Mouse (Mus musculus): ENCODE data around the gene Tiam1. TPM values are rescaled to one million over a fixed set of nuclear protein-coding genes. Genes with fewer than 3 reads are reported as not detected.

Gene Tiam1
- polyA plus RNA-seq, 1 experiment from 2014 or later, result 24.1 TPM

- Histone ChIP-seq H3K9ac (ENCODE audit: low read length) (no peak overlapping the region), H3K36me3 (ENCODE audit: control insufficient read depth, insufficient read depth, low read length) (no peaks in the 10 kb centered on the region), H3K27ac (ENCODE audit: low read length) (no peak overlapping the region), H3K4me2 (ENCODE audit: low read depth, low read length) (no peak overlapping the region), H3K4me3 (replicated peaks; ENCODE audit: low read length) (no peak overlapping the region), H3K27me3 (ENCODE audit: control insufficient read depth, insufficient read depth, low read length) (no peaks in the 10 kb centered on the region), H3K9me3 (replicated peaks; ENCODE audit: control insufficient read depth, low read length) (no peaks in the 10 kb centered on the region), H3K4me1 (ENCODE audit: control insufficient read depth, insufficient read depth, low read length) (no peaks in the 10 kb centered on the region)
- no peak for ATAC-seq (ENCODE audit: insufficient read depth, low FRiP score)
- WGBS, result 80% methylated on average over 9 of the region's 9 CpGs
These were observed 168.1 kb downstream of the Tiam1 start for GRCm38 (mm10) chr16:89975441-89975840.

GRCm38 (mm10) chr16:89973814-89974712 lies 169.5 kb downstream of the Tiam1 start:
- no peak overlapping the region for H3K4me3 ChIP-seq (replicated peaks; ENCODE audit: low read length)
- peak; percentile 65 for ATAC-seq (ENCODE audit: insufficient read depth, low FRiP score)
- no peak overlapping the region for H3K4me2 ChIP-seq (ENCODE audit: low read depth, low read length)
- no peaks in the 10 kb centered on the region for H3K9me3 ChIP-seq (replicated peaks; ENCODE audit: control insufficient read depth, low read length)
- WGBS, result 66% methylated on average over 16 of the region's 16 CpGs
- H3K27ac ChIP-seq (ENCODE audit: low read length), result peak overlapping the region; percentile 67
- no peaks in the 10 kb centered on the region for H3K4me1 ChIP-seq (ENCODE audit: control insufficient read depth, insufficient read depth, low read length)
- H3K9ac ChIP-seq (ENCODE audit: low read length), result no peak overlapping the region
- no peaks in the 10 kb centered on the region for H3K36me3 ChIP-seq (ENCODE audit: control insufficient read depth, insufficient read depth, low read length)
- H3K27me3 ChIP-seq (ENCODE audit: control insufficient read depth, insufficient read depth, low read length), result no peaks in the 10 kb centered on the region

GRCm38 (mm10) chr16:89972854-89973487 lies 170.6 kb downstream of the Tiam1 start:
- ATAC-seq (ENCODE audit: insufficient read depth, low FRiP score), result no peak; the same call in 1 of the 2 replicates
- no peaks in the 10 kb centered on the region for H3K36me3 ChIP-seq (ENCODE audit: control insufficient read depth, insufficient read depth, low read length)
- WGBS, result 79% methylated on average over 15 of the region's 15 CpGs
- no peaks in the 10 kb centered on the region for H3K27me3 ChIP-seq (ENCODE audit: control insufficient read depth, insufficient read depth, low read length)
- H3K27ac ChIP-seq (ENCODE audit: low read length), result peak overlapping the region; percentile 67
- no peaks in the 10 kb centered on the region for H3K4me1 ChIP-seq (ENCODE audit: control insufficient read depth, insufficient read depth, low read length)
- no peak overlapping the region for H3K4me2 ChIP-seq (ENCODE audit: low read depth, low read length)
- H3K9ac ChIP-seq (ENCODE audit: low read length), result no peak overlapping the region
- H3K9me3 ChIP-seq (replicated peaks; ENCODE audit: control insufficient read depth, low read length), result no peaks in the 10 kb centered on the region
- H3K4me3 ChIP-seq (replicated peaks; ENCODE audit: low read length), result no peak overlapping the region

GRCm38 (mm10) chr16:89972018-89972417 lies 171.6 kb downstream of the Tiam1 start:
- peak; percentile 72; the same call in 1 of the 2 replicates for ATAC-seq (ENCODE audit: insufficient read depth, low FRiP score)
- 56% methylated on average over 6 of the region's 6 CpGs for WGBS
- H3K9ac ChIP-seq (ENCODE audit: low read length), result no peak overlapping the region
- H3K27me3 ChIP-seq (ENCODE audit: control insufficient read depth, insufficient read depth, low read length), result no peaks in the 10 kb centered on the region
- no peaks in the 10 kb centered on the region for H3K9me3 ChIP-seq (replicated peaks; ENCODE audit: control insufficient read depth, low read length)
- no peaks in the 10 kb centered on the region for H3K36me3 ChIP-seq (ENCODE audit: control insufficient read depth, insufficient read depth, low read length)
- H3K4me1 ChIP-seq (ENCODE audit: control insufficient read depth, insufficient read depth, low read length), result no peaks in the 10 kb centered on the region
- no peak overlapping the region for H3K27ac ChIP-seq (ENCODE audit: low read length)
- H3K4me2 ChIP-seq (ENCODE audit: low read depth, low read length), result no peak overlapping the region
- H3K4me3 ChIP-seq (replicated peaks; ENCODE audit: low read length), result no peak overlapping the region

- Histone ChIP-seq H3K4me2 (ENCODE audit: low read depth, low read length) (no peak overlapping the region), H3K9me3 (replicated peaks; ENCODE audit: control insufficient read depth, low read length) (no peaks in the 10 kb centered on the region; the same call in 1 of the 2 replicates), H3K9ac (ENCODE audit: low read length) (no peak overlapping the region; the same call in 1 of the 2 replicates), H3K27ac (ENCODE audit: low read length) (no peak overlapping the region), H3K4me1 (ENCODE audit: control insufficient read depth, insufficient read depth, low read length) (no peaks in the 10 kb centered on the region), H3K36me3 (ENCODE audit: control insufficient read depth, insufficient read depth, low read length) (no peaks in the 10 kb centered on the region), H3K4me3 (replicated peaks; ENCODE audit: low read length) (no peak overlapping the region), H3K27me3 (ENCODE audit: control insufficient read depth, insufficient read depth, low read length) (no peaks in the 10 kb centered on the region)
- ATAC-seq (ENCODE audit: insufficient read depth, low FRiP score), result no peak
- WGBS, result 78% methylated on average over 6 of the region's 6 CpGs
These were observed 175.5 kb downstream of the Tiam1 start for GRCm38 (mm10) chr16:89968058-89968457.

GRCm38 (mm10) chr16:89962876-89963275 lies 180.7 kb downstream of the Tiam1 start:
- Histone ChIP-seq H3K4me1 (ENCODE audit: control insufficient read depth, insufficient read depth, low read length) (peaks cover 16% of the 10 kb centered on the region), H3K36me3 (ENCODE audit: control insufficient read depth, insufficient read depth, low read length) (no peaks in the 10 kb centered on the region), H3K4me2 (ENCODE audit: low read depth, low read length) (no peak overlapping the region), H3K9me3 (replicated peaks; ENCODE audit: control insufficient read depth, low read length) (no peaks in the 10 kb centered on the region; the same call in 1 of the 2 replicates), H3K9ac (ENCODE audit: low read length) (no peak overlapping the region), H3K4me3 (replicated peaks; ENCODE audit: low read length) (no peak overlapping the region), H3K27me3 (ENCODE audit: control insufficient read depth, insufficient read depth, low read length) (no peaks in the 10 kb centered on the region), H3K27ac (ENCODE audit: low read length) (no peak overlapping the region)
- 76% methylated on average over 14 of the region's 14 CpGs for WGBS
- peak; percentile 51; the same call in 1 of the 2 replicates for ATAC-seq (ENCODE audit: insufficient read depth, low FRiP score)

- Histone ChIP-seq H3K36me3 (ENCODE audit: control insufficient read depth, insufficient read depth, low read length) (no peaks in the 10 kb centered on the region), H3K9ac (ENCODE audit: low read length) (no peak overlapping the region), H3K27me3 (ENCODE audit: control insufficient read depth, insufficient read depth, low read length) (no peaks in the 10 kb centered on the region), H3K4me2 (ENCODE audit: low read depth, low read length) (peak overlapping the region; percentile 85), H3K27ac (ENCODE audit: low read length) (no peak overlapping the region; the same call in 1 of the 2 replicates), H3K4me1 (ENCODE audit: control insufficient read depth, insufficient read depth, low read length) (peaks cover 16% of the 10 kb centered on the region), H3K9me3 (replicated peaks; ENCODE audit: control insufficient read depth, low read length) (no peaks in the 10 kb centered on the region), H3K4me3 (replicated peaks; ENCODE audit: low read length) (peak overlapping the region; percentile 61)
- ATAC-seq (ENCODE audit: insufficient read depth, low FRiP score), result 0 out of 2 replicates have a peak, but pooled peaks have one; percentile 3
- WGBS, result 19% methylated on average over 6 of the region's 8 CpGs
These were observed 182.7 kb downstream of the Tiam1 start for GRCm38 (mm10) chr16:89960904-89961303.

- Histone ChIP-seq H3K9ac (ENCODE audit: low read length) (peak overlapping the region; percentile 79), H3K27ac (ENCODE audit: low read length) (peak overlapping the region; percentile 63), H3K4me1 (ENCODE audit: control insufficient read depth, insufficient read depth, low read length) (peaks cover 16% of the 10 kb centered on the region), H3K4me2 (ENCODE audit: low read depth, low read length) (peak overlapping the region; percentile 85), H3K9me3 (replicated peaks; ENCODE audit: control insufficient read depth, low read length) (no peaks in the 10 kb centered on the region), H3K27me3 (ENCODE audit: control insufficient read depth, insufficient read depth, low read length) (no peaks in the 10 kb centered on the region), H3K4me3 (replicated peaks; ENCODE audit: low read length) (peak overlapping the region; percentile 61), H3K36me3 (ENCODE audit: control insufficient read depth, insufficient read depth, low read length) (no peaks in the 10 kb centered on the region)
- peak; percentile 72; the same call in 1 of the 2 replicates for ATAC-seq (ENCODE audit: insufficient read depth, low FRiP score)
- WGBS, result under 1% methylated on average over 33 of the region's 33 CpGs
These were observed 183.2 kb downstream of the Tiam1 start for GRCm38 (mm10) chr16:89960186-89960878.

All from stomach, embryonic 16.5 days (tissue).